Mouse (Mus musculus): ENCODE measurements around the gene Nlrp9c.
"Not testable (repeated sequence)": the region's sequence is repeated elsewhere in the genome, so short reads cannot be mapped to it uniquely, and the experiment has no call there.

Gene Nlrp9c

DNA sequence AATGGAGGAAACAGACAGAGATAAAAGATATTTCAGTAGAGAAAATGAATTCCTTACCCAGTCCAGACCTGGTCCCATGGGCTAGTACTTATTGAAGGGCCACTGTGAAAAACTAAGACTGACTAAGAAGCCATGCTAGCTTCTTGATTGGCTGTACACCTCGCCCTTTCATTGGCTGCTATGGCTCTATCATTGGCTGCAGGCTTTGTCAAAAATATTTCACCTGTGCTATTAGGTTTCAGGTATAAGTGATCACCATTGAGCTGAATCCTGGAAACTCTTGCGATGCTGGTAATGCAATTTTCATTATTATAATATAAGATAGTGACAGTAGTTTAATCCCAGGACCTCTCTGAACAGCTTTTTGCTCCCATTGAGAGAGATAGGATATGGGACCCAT, at the start of gene Nlrp9c:
Nlrp9c (minus strand) TSS at position 101 of the 400 bp plus-strand sequence.
- DNase-seq = not testable (repeated sequence)

GRCm38 (mm10) chr7:26434813-26435212, 31.3 kb upstream of the Nlrp9c start, which contains the start of gene Nlrp4a:
Gene Nlrp4a (plus strand): TSS chr7:26435113.
- DNase-seq = no peak

DNA sequence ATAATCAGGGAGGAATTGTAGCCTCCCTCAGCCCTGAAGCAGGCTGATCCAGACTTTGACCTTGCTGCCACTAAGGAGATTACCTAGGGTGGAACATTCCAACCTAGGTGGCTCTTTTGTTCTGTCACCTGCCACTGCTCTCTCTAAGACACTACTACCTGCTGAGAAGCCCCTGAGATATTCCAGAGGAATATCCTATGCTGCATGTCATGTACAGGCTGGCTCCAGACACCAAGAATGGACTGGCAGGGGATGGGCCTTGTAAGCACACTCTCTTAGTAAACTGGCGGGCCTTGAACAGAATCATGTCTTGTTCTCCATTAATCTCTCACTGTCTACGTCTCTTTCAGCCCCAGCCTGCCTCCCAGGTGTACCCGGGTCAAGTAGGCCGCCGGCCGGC, 11.7 kb downstream of the Nlrp9c start:
- DNase-seq = not testable (repeated sequence)

DNA sequence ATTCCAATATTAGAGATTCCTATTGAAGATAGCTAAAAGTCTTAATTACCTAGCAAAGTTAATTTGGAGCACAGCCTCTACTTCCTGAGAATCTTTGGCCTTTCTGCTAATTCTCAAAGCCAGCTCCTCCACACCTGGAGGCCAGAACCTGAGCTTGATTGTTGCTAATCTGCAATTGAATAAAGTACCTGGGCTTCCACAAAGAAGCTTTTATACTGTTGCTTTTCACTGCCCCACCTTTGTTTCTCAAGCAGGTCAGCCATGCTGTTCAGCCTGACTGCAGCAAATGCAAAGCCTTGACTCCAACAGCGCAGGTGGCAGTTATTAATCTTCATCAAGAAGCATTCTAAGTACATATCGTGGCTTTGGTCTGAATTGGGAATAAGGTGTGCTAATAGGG, 12.4 kb downstream of the Nlrp9c start:
- not testable (repeated sequence) for DNase-seq

GRCm38 (mm10) chr7:26386691-26387090, 16.8 kb downstream of the Nlrp9c start:
- DNase-seq = not testable (repeated sequence)

GRCm38 (mm10) chr7:26380807-26381206, 22.7 kb downstream of the Nlrp9c start:
- DNase-seq = no peak

DNA sequence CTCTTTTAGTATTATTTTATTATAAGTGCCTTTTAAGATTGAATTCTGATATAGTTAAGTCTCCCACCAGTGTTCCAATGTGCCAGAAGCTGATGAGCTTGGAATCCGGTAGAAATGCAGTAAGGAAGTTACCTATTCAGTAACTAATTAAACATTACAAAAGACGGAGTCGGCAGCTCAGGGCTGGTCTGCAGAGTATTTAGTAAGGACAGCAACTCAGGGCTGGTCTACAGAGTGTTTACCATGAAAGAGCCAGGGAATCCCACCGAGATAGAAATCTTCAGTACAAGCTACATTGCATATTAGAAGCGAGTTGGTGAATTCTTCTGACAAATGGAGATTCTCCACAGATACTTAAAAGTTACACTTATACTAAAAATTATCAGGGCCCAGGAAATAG, 30.3 kb downstream of the Nlrp9c start:
- not testable (repeated sequence) for DNase-seq

- not testable (repeated sequence) for DNase-seq
Observed at GRCm38 (mm10) chr7:26356719-26357118, 46.8 kb downstream of the Nlrp9c start.

- not testable (repeated sequence) for DNase-seq
Observed at GRCm38 (mm10) chr7:26352258-26352657, 51.2 kb downstream of the Nlrp9c start.

DNA sequence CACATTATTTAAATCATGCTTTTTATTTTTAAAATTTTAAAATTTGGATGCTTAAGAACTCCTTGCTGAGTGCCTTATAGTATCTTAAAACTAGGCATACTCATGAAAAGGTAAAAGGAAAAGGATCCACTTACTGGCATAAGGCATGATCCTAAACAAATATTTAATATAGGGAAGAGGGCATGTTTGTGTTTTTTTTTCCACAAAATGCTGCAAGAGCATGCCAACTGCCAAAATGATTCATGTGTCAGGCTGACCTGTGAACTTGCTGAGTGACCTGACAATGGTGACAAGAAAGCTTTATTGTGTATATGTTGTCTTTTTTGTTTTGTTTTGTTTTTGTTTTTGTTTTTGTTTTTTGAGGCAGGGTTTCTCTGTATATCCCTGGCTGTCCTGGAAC, 53.3 kb downstream of the Nlrp9c start:
- not testable (repeated sequence) for DNase-seq

DNA sequence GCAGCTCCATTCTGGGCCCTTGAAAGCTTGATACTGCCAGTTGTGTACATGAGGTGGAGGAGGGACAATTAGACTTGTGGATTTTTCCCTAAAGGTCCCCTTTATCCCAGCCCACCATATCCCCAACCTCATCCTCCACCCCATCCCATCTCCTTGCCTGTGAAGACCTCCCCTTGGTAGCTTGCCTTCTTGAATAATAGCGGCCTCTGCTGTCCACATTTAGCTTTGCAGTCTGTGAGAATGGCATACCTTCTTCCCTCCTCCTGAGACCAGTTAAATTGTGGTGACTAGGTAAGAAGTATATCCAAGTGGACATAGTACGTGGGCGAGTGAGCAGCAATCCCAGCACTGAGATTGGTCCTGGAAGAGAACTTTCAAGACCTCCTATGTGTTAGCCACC, 83.1 kb downstream of the Nlrp9c start:
- DNase-seq = not testable (repeated sequence)

DNA sequence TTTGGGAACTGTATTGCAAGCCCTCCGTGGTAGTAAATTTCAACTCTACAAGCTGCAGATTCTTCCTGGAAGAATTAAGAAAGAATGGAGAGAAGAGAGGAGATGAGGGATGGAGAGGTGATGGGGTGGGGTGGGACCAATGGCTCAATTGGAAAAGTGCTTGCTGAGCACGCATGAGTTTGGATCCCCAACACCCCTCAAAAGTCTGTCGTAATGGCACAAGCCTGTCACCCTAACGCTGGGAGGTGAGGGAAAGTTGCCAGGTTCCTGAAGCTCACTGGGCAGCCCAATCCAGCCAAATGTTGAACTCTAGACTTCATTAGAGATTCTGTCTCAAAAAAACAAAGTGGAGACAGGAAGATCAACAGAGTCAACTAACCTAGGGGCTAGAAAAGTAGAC, 87.7 kb downstream of the Nlrp9c start:
- not testable (repeated sequence) for DNase-seq

- not testable (repeated sequence) for DNase-seq
Observed at GRCm38 (mm10) chr7:26315194-26315593, 88.3 kb downstream of the Nlrp9c start.

- not testable (repeated sequence) for DNase-seq
Observed at GRCm38 (mm10) chr7:26311786-26312185, 91.7 kb downstream of the Nlrp9c start.

DNA sequence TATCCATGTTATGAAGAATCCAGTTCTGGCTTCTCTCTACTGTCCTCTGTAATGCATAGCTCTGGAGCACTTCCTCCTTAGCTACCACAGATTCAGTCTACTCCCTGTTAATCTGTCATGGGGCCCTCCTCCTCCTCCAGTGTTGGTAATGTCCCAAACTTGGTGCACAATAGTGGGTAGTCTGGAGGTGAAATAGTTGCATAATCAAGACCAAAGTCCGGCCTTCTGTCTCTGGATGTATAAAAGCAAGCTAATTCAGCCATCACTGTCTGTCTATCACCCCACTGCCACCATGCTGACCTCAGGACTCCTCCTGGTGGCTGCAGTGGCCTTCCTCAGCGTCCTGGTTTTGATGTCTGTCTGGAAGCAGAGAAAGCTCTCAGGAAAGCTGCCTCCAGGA, 96.6 kb downstream of the Nlrp9c start, which contains the start of gene Cyp2a4:
Cyp2a4 (plus strand) TSS at position 244 of the 400 bp plus-strand sequence.
- not testable (repeated sequence) for DNase-seq

- DNase-seq = not testable (repeated sequence)
Observed at GRCm38 (mm10) chr7:26303429-26304166, 99.9 kb downstream of the Nlrp9c start.

Data from retina, postnatal 1 day (tissue).